Mouse (Mus musculus) gastrocnemius, postnatal 25 days (tissue): ENCODE measurements around the gene Abhd16b. TPM values are rescaled to one million over a fixed set of nuclear protein-coding genes. Genes with fewer than 3 reads are reported as not detected.
A peak's percentile ranks its signal among the peaks of the same experiment; 100 is the strongest.

Experiments
- DNase-seq: peaks from one replicate; pipeline ENCODE4 v3.0.0; 2022
- long read RNA-seq, 2 experiments: library from polyadenylated mRNA; stranded (forward); transcript quantifications; one replicate each; pipeline ENCODE4 v2.0.0; 2021
- total RNA-seq, 2 experiments: library from RNA; stranded (reverse); gene quantifications; 1 replicate in 1 of 2; 2 replicates in 1 of 2; pipeline ENCODE4 v1.2.3; 2021

Gene Abhd16b
- not detected for total RNA-seq
- long read RNA-seq, experiment 1: 0 reads
- long read RNA-seq, experiment 2: 0 reads

GRCm38 (mm10) chr2:181493156-181493927, at the start of gene Abhd16b:
Abhd16b (plus strand) TSS chr2:181493206.
- no peak for DNase-seq

GRCm38 (mm10) chr2:181452181-181452580, 40.8 kb upstream of the Abhd16b start:
- DNase-seq: no peak

- DNase-seq: no peak
These were observed 39.7 kb upstream of the Abhd16b start for GRCm38 (mm10) chr2:181453274-181453673.

- no peak for DNase-seq
These were observed 37.1 kb upstream of the Abhd16b start for GRCm38 (mm10) chr2:181455899-181456298.

GRCm38 (mm10) chr2:181457831-181458230, 35.2 kb upstream of the Abhd16b start:
- DNase-seq: no peak

GRCm38 (mm10) chr2:181458411-181459152, 34.4 kb upstream of the Abhd16b start:
- DNase-seq: peak; percentile 36

- DNase-seq: peak; percentile 88
These were observed 33.8 kb upstream of the Abhd16b start, which contains the start of gene Zbtb46 for GRCm38 (mm10) chr2:181459153-181459672. Zbtb46 (minus strand) TSS chr2:181459426.

GRCm38 (mm10) chr2:181459673-181460621, 33.1 kb upstream of the Abhd16b start:
- DNase-seq: peak; percentile 65

- no peak for DNase-seq
These were observed 31.4 kb upstream of the Abhd16b start for GRCm38 (mm10) chr2:181461536-181462100.

- no peak for DNase-seq
These were observed 30.4 kb upstream of the Abhd16b start for GRCm38 (mm10) chr2:181462604-181463003.

- peak; percentile 34 for DNase-seq
These were observed 29.8 kb upstream of the Abhd16b start for GRCm38 (mm10) chr2:181463008-181463738.

GRCm38 (mm10) chr2:181465423-181465822, 27.6 kb upstream of the Abhd16b start:
- no peak for DNase-seq

- no peak for DNase-seq
These were observed 22.7 kb upstream of the Abhd16b start for GRCm38 (mm10) chr2:181470285-181470684.

- DNase-seq: peak; percentile 79
These were observed 21.8 kb upstream of the Abhd16b start for GRCm38 (mm10) chr2:181471246-181471645.

- no peak for DNase-seq
These were observed 20.7 kb upstream of the Abhd16b start for GRCm38 (mm10) chr2:181472256-181472827.

GRCm38 (mm10) chr2:181483120-181483519, 9.9 kb upstream of the Abhd16b start:
- no peak for DNase-seq

GRCm38 (mm10) chr2:181483562-181484318, 9.3 kb upstream of the Abhd16b start:
- peak; percentile 41 for DNase-seq

- no peak for DNase-seq
These were observed 8.4 kb upstream of the Abhd16b start for GRCm38 (mm10) chr2:181484456-181485233.

- no peak for DNase-seq
These were observed 7.3 kb upstream of the Abhd16b start for GRCm38 (mm10) chr2:181485741-181486140.
